Mouse (Mus musculus): ENCODE data around the gene F3. TPM values are rescaled to one million over a fixed set of nuclear protein-coding genes. Genes with fewer than 3 reads are reported as not detected.

F3 gene
- polyA plus RNA-seq, 1 experiment from 2014 or later, result 26.8 TPM

GRCm38 (mm10) chr3:121712222-121712621, 11.1 kb upstream of the F3 start:
- no peak overlapping the region for H3K4me3 ChIP-seq (ENCODE audit: low read depth, low read length)
- DNase-seq (ENCODE audit: low spot score) (no peak), ATAC-seq (ENCODE audit: low FRiP score, low TSS enrichment) (no peak)
- H3K9ac ChIP-seq (ENCODE audit: low read length), result no peak overlapping the region
- 54% methylated on average over 4 of the region's 4 CpGs for WGBS
- no peak overlapping the region for H3K4me2 ChIP-seq (replicated peaks; ENCODE audit: low read depth)
- no peaks in the 10 kb centered on the region for H3K36me3 ChIP-seq (ENCODE audit: control insufficient read depth, insufficient read depth, low read length)
- no peaks in the 10 kb centered on the region for H3K27me3 ChIP-seq (ENCODE audit: control insufficient read depth, insufficient read depth, low read length)
- 0 out of 2 replicates have a peak, but pooled peaks cover 5% of the 10 kb centered on the region for H3K4me1 ChIP-seq (replicated peaks; ENCODE audit: control insufficient read depth, insufficient read depth)
- no peaks in the 10 kb centered on the region for H3K9me3 ChIP-seq (ENCODE audit: control insufficient read depth, low read length)
- no peak overlapping the region for H3K27ac ChIP-seq (replicated peaks)
- TF ChIP-seq CTCF (IDR thresholded peaks at IDR 0.05; ENCODE audit: low read depth) (no peak), EP300 (optimal IDR thresholded peaks at IDR 0.05) (no peak)

GRCm38 (mm10) chr3:121713151-121713701, 10.1 kb upstream of the F3 start:
- peak; percentile 94 for ATAC-seq (ENCODE audit: low FRiP score, low TSS enrichment)

GRCm38 (mm10) chr3:121713816-121714215, 9.5 kb upstream of the F3 start:
- DNase-seq (ENCODE audit: low spot score) (no peak), ATAC-seq (ENCODE audit: low FRiP score, low TSS enrichment) (peak; percentile 22; the same call in 1 of the 2 replicates)
- no peak overlapping the region for H3K4me3 ChIP-seq (ENCODE audit: low read depth, low read length)
- H3K4me2 ChIP-seq (replicated peaks; ENCODE audit: low read depth), result no peak overlapping the region
- no peaks in the 10 kb centered on the region for H3K27me3 ChIP-seq (ENCODE audit: control insufficient read depth, insufficient read depth, low read length)
- peak overlapping the region; percentile 35; the same call in 1 of the 2 replicates for H3K27ac ChIP-seq (replicated peaks)
- no peaks in the 10 kb centered on the region for H3K36me3 ChIP-seq (ENCODE audit: control insufficient read depth, insufficient read depth, low read length)
- H3K4me1 ChIP-seq (replicated peaks; ENCODE audit: control insufficient read depth, insufficient read depth), result 0 out of 2 replicates have a peak, but pooled peaks cover 5% of the 10 kb centered on the region
- no peak overlapping the region for H3K9ac ChIP-seq (ENCODE audit: low read length)
- no peak for TF ChIP-seq CTCF (IDR thresholded peaks at IDR 0.05; ENCODE audit: low read depth)
- TF ChIP-seq EP300 (optimal IDR thresholded peaks at IDR 0.05), result no peak
- H3K9me3 ChIP-seq (ENCODE audit: control insufficient read depth, low read length), result no peaks in the 10 kb centered on the region
- WGBS, result 69% methylated on average over 8 of the region's 8 CpGs

More at GRCm38 (mm10) chr3:121713151-121713701, 10.1 kb upstream of the F3 start:
- Histone ChIP-seq H3K9me3 (ENCODE audit: control insufficient read depth, low read length) (no peaks in the 10 kb centered on the region), H3K27me3 (ENCODE audit: control insufficient read depth, insufficient read depth, low read length) (no peaks in the 10 kb centered on the region), H3K27ac (replicated peaks) (peak overlapping the region; percentile 35; the same call in 1 of the 2 replicates), H3K4me3 (ENCODE audit: low read depth, low read length) (no peak overlapping the region), H3K36me3 (ENCODE audit: control insufficient read depth, insufficient read depth, low read length) (no peaks in the 10 kb centered on the region), H3K9ac (ENCODE audit: low read length) (no peak overlapping the region), H3K4me1 (replicated peaks; ENCODE audit: control insufficient read depth, insufficient read depth) (0 out of 2 replicates have a peak, but pooled peaks cover 5% of the 10 kb centered on the region), H3K4me2 (replicated peaks; ENCODE audit: low read depth) (peak overlapping the region; percentile 5; the same call in 1 of the 2 replicates)
- 25% methylated on average over 17 of the region's 17 CpGs for WGBS
- no peak for TF ChIP-seq EP300 (optimal IDR thresholded peaks at IDR 0.05)
- TF ChIP-seq CTCF (IDR thresholded peaks at IDR 0.05; ENCODE audit: low read depth), result no peak
- peak; percentile 79 for DNase-seq (ENCODE audit: low spot score)

- Histone ChIP-seq H3K4me2 (replicated peaks; ENCODE audit: low read depth) (no peak overlapping the region), H3K36me3 (ENCODE audit: control insufficient read depth, insufficient read depth, low read length) (no peaks in the 10 kb centered on the region), H3K27me3 (ENCODE audit: control insufficient read depth, insufficient read depth, low read length) (no peaks in the 10 kb centered on the region), H3K9me3 (ENCODE audit: control insufficient read depth, low read length) (no peaks in the 10 kb centered on the region), H3K27ac (replicated peaks) (no peak overlapping the region), H3K9ac (ENCODE audit: low read length) (no peak overlapping the region), H3K4me3 (ENCODE audit: low read depth, low read length) (no peak overlapping the region), H3K4me1 (replicated peaks; ENCODE audit: control insufficient read depth, insufficient read depth) (0 out of 2 replicates have a peak, but pooled peaks cover 5% of the 10 kb centered on the region)
- WGBS, result 62% methylated on average over 2 of the region's 2 CpGs
- ATAC-seq (ENCODE audit: low FRiP score, low TSS enrichment) (no peak), DNase-seq (ENCODE audit: low spot score) (no peak)
- TF ChIP-seq CTCF (IDR thresholded peaks at IDR 0.05; ENCODE audit: low read depth), result no peak
- no peak for TF ChIP-seq EP300 (optimal IDR thresholded peaks at IDR 0.05)
Observed at GRCm38 (mm10) chr3:121714461-121714860, 8.9 kb upstream of the F3 start.

GRCm38 (mm10) chr3:121715336-121715735, 8.0 kb upstream of the F3 start:
- no peak overlapping the region for H3K27ac ChIP-seq (replicated peaks)
- TF ChIP-seq CTCF (IDR thresholded peaks at IDR 0.05; ENCODE audit: low read depth), result no peak
- TF ChIP-seq EP300 (optimal IDR thresholded peaks at IDR 0.05), result no peak
- DNase-seq (ENCODE audit: low spot score) (no peak), ATAC-seq (ENCODE audit: low FRiP score, low TSS enrichment) (no peak)
- no peaks in the 10 kb centered on the region for H3K27me3 ChIP-seq (ENCODE audit: control insufficient read depth, insufficient read depth, low read length)
- no peak overlapping the region for H3K4me2 ChIP-seq (replicated peaks; ENCODE audit: low read depth)
- no peak overlapping the region for H3K4me3 ChIP-seq (ENCODE audit: low read depth, low read length)
- H3K36me3 ChIP-seq (ENCODE audit: control insufficient read depth, insufficient read depth, low read length), result no peaks in the 10 kb centered on the region
- no peak overlapping the region for H3K9ac ChIP-seq (ENCODE audit: low read length)
- 0 out of 2 replicates have a peak, but pooled peaks cover 5% of the 10 kb centered on the region for H3K4me1 ChIP-seq (replicated peaks; ENCODE audit: control insufficient read depth, insufficient read depth)
- H3K9me3 ChIP-seq (ENCODE audit: control insufficient read depth, low read length), result no peaks in the 10 kb centered on the region

GRCm38 (mm10) chr3:121715741-121716459, 7.4 kb upstream of the F3 start:
- Histone ChIP-seq H3K4me2 (replicated peaks; ENCODE audit: low read depth) (no peak overlapping the region), H3K27ac (replicated peaks) (no peak overlapping the region), H3K9me3 (ENCODE audit: control insufficient read depth, low read length) (no peaks in the 10 kb centered on the region), H3K4me3 (ENCODE audit: low read depth, low read length) (no peak overlapping the region), H3K27me3 (ENCODE audit: control insufficient read depth, insufficient read depth, low read length) (no peaks in the 10 kb centered on the region), H3K4me1 (replicated peaks; ENCODE audit: control insufficient read depth, insufficient read depth) (0 out of 2 replicates have a peak, but pooled peaks cover 5% of the 10 kb centered on the region), H3K36me3 (ENCODE audit: control insufficient read depth, insufficient read depth, low read length) (no peaks in the 10 kb centered on the region), H3K9ac (ENCODE audit: low read length) (no peak overlapping the region)
- DNase-seq (ENCODE audit: low spot score) (no peak), ATAC-seq (ENCODE audit: low FRiP score, low TSS enrichment) (no peak)
- TF ChIP-seq CTCF (IDR thresholded peaks at IDR 0.05; ENCODE audit: low read depth) (no peak), EP300 (optimal IDR thresholded peaks at IDR 0.05) (no peak)
- 64% methylated on average over 6 of the region's 6 CpGs for WGBS
